Mouse (Mus musculus): ENCODE measurements around the gene Scyl2. TPM values are rescaled to one million over a fixed set of nuclear protein-coding genes. Genes with fewer than 3 reads are reported as not detected.
"Not testable (repeated sequence)": the region's sequence is repeated elsewhere in the genome, so short reads cannot be mapped to it uniquely, and the experiment has no call there.

Gene Scyl2
- polyA plus RNA-seq, 1 experiment from 2014 or later = 9.5 TPM

DNA sequence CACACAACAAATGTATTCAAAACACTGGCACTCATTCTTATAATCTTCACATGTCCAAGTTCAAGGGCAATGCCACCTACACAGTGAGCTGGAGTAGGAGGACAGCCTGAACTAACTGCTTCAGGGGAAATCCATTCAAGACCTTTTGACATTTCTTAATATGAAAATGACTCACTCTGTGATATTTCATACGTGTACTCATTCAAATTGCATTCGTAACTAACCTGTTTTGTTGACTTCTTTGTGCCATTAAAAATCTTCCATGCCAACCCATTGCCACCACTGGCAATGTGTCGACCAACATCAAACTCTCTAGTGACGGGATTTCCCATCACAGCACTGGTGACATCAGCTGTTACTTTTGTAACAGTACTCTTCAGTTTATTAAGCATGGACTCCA, 8.0 kb downstream of the Scyl2 start:
- no peak overlapping the region for H3K4me2 ChIP-seq
- H3K27ac ChIP-seq = no peak overlapping the region
- no peak for ATAC-seq (ENCODE audit: insufficient number of reproducible peaks, insufficient read depth, low FRiP score, low TSS enrichment, low read depth)
- H3K9me3 ChIP-seq = no peaks in the 10 kb centered on the region
- WGBS = 92% methylated on average over 4 of the region's 4 CpGs
- no peak overlapping the region for H3K9ac ChIP-seq
- H3K27me3 ChIP-seq = no peaks in the 10 kb centered on the region
- H3K4me1 ChIP-seq = no peaks in the 10 kb centered on the region
- H3K4me3 ChIP-seq = no peak overlapping the region
- peaks cover 11% of the 10 kb centered on the region; the same call in 1 of the 2 replicates for H3K36me3 ChIP-seq

DNA sequence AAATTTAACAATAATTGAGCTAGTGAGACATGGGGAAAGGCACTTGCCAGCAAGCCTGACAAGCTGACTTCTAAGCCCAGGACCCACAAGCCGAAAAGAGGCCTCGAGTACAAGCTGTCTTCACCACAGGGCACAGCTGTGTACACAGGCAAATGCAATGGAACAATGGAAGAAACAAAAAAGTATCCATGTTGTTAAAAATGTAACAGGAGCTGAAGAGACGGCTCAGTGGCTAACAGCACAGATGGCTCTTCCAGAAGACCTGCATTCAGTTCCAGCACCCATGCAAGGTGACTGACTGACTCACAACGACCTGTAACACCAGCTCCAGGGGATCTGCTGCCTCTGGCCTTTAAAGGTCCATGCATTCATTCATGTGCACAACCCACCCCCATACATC, 9.5 kb downstream of the Scyl2 start:
- WGBS = 77% methylated on average over 4 of the region's 4 CpGs
- Histone ChIP-seq H3K9ac (no peak overlapping the region), H3K27ac (no peak overlapping the region), H3K27me3 (no peaks in the 10 kb centered on the region), H3K4me2 (no peak overlapping the region), H3K4me3 (no peak overlapping the region), H3K9me3 (no peaks in the 10 kb centered on the region), H3K36me3 (peaks cover 9% of the 10 kb centered on the region; the same call in 1 of the 2 replicates), H3K4me1 (no peaks in the 10 kb centered on the region)
- no peak for ATAC-seq (ENCODE audit: insufficient number of reproducible peaks, insufficient read depth, low FRiP score, low TSS enrichment, low read depth)

DNA sequence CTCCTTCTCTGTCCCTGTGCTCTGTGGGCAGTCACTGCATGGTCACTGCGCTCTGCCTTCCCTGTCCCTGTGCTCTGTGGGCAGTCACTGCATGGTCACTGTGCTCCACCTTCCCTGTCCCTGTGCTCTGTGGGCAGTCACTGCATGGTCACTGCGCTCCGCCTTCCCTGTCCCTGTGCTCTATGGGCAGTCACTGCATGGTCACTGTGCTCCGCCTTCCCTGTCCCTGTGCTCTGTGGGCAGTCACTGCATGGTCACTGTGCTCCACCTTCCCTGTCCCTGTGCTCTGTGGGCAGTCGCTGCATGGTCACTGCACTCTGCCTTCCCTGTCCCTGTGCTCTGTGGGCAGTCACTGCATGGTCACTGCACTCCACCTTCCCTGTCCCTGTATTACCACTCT, 15.7 kb downstream of the Scyl2 start:
- not testable (repeated sequence) for ATAC-seq (ENCODE audit: insufficient number of reproducible peaks, insufficient read depth, low FRiP score, low TSS enrichment, low read depth)

DNA sequence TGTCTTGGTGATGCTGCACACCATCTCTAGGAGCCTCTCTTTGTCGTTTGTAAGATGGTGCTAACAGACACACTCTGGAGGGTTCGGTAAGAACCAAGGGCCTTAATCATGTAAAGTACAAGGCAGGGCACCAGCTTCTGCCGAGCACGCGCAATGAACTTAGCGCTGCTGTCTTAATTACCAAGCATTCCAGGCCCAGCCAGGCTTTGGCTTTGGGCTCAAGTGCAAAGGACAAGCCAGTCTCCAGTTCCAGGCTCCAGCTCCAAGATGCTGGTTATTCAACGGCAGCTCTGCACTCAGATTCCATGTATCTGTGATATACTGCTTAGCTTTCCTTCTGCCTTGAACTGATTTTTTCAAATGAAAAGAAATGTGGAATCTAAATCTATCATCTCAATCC, 18.5 kb downstream of the Scyl2 start:
- H3K4me3 ChIP-seq = no peak overlapping the region
- H3K9ac ChIP-seq = no peak overlapping the region
- H3K9me3 ChIP-seq = no peaks in the 10 kb centered on the region
- H3K36me3 ChIP-seq = peaks cover 6% of the 10 kb centered on the region
- no peak overlapping the region for H3K27ac ChIP-seq
- WGBS = 88% methylated on average over 7 of the region's 7 CpGs
- no peak for ATAC-seq (ENCODE audit: insufficient number of reproducible peaks, insufficient read depth, low FRiP score, low TSS enrichment, low read depth)
- H3K4me1 ChIP-seq = no peaks in the 10 kb centered on the region
- no peaks in the 10 kb centered on the region for H3K27me3 ChIP-seq
- no peak overlapping the region for H3K4me2 ChIP-seq

More for the DNA sequence above, 15.7 kb downstream of the Scyl2 start:
- H3K4me1 ChIP-seq, H3K4me2 ChIP-seq, H3K9me3 ChIP-seq, H3K4me3 ChIP-seq, H3K27me3 ChIP-seq, H3K27ac ChIP-seq, H3K9ac ChIP-seq, H3K36me3 ChIP-seq: not testable (repeated sequence)
- 96% methylated on average over 5 of the region's 5 CpGs for WGBS

DNA sequence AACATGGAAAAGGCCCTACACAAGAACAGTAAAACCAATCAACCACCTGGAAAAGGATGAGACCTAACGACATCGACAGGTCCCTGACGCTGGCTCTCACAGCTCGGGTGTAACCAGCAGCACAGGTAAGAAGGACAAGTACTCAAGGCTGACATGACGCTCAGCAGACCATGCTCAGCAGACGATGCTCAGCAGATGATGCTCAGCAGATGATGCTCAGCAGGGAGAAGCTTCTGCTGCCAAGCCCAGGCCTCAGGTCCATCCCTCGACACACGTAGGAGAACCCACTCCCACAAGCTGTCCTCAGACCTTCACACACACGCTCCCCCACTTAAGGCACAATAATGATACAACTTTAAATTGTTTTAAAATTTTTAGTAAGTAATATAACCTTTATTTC, 20.4 kb downstream of the Scyl2 start:
- 94% methylated on average over 9 of the region's 9 CpGs for WGBS
- H3K9me3 ChIP-seq = no peaks in the 10 kb centered on the region
- no peak for ATAC-seq (ENCODE audit: insufficient number of reproducible peaks, insufficient read depth, low FRiP score, low TSS enrichment, low read depth)

DNA sequence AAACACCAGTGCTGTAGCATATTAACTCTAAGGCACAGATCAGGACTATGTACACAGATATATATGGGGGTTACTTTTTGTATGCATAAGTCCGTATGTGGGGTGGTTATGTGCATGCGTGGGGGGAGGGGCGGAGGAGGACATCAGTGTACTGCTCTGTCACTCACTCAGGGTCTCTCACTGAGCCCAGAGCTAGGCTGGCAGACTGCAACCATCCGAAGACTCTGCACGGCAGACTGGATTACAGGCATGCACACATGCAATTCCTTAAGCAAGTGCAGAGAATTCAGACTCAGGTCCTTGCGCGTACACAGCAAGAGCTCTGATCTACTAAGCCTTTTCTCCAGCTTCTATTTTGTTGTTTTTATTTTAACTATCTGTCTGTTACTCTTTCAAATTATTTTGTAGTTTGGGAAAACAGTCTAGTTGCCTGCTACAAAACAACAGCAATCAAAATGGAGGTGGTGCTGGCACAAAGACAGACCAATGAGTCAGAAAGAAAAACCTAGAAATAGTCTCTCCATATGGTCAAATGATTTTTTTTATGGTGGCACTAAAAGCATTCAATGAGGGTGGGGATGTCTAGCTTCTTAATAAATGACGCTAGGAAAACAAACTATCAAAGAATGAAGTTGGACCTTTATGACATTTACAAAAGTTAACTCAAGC, 21.0 kb downstream of the Scyl2 start:
- no peak overlapping the region for H3K27ac ChIP-seq
- H3K9me3 ChIP-seq = no peaks in the 10 kb centered on the region
- H3K36me3 ChIP-seq = peaks cover 21% of the 10 kb centered on the region
- ATAC-seq (ENCODE audit: insufficient number of reproducible peaks, insufficient read depth, low FRiP score, low TSS enrichment, low read depth) = no peak
- no peak overlapping the region for H3K4me2 ChIP-seq
- no peak overlapping the region for H3K9ac ChIP-seq
- no peaks in the 10 kb centered on the region for H3K27me3 ChIP-seq
- no peak overlapping the region for H3K4me3 ChIP-seq
- H3K4me1 ChIP-seq = no peaks in the 10 kb centered on the region
- 85% methylated on average over 8 of the region's 8 CpGs for WGBS

More for the DNA sequence above, 20.4 kb downstream of the Scyl2 start:
- Histone ChIP-seq H3K4me3 (no peak overlapping the region), H3K9ac (no peak overlapping the region), H3K36me3 (peaks cover 17% of the 10 kb centered on the region), H3K4me1 (no peaks in the 10 kb centered on the region), H3K27ac (no peak overlapping the region), H3K4me2 (no peak overlapping the region), H3K27me3 (no peaks in the 10 kb centered on the region)

DNA sequence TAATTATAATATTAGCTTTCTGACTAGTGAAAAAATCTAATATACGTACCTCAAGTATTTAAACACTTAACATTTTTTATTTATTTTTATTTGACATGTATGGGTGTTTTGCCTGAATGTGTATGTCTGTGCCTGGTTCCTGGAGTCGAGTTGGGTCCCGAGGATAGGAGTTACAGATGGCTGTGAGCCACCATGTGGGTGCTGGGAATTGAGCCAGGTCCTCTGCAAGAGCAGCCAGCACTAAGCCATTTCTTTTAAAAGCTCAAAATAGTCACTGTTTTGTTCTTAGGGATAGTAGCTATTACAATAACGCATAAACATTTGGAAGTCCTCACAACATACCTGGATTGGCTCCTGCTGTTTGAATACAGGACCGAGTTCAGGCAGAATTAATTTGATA, 29.7 kb downstream of the Scyl2 start:
- H3K27ac ChIP-seq = no peak overlapping the region
- no peak for ATAC-seq (ENCODE audit: insufficient number of reproducible peaks, insufficient read depth, low FRiP score, low TSS enrichment, low read depth)
- no peak overlapping the region for H3K4me3 ChIP-seq
- H3K4me1 ChIP-seq = no peaks in the 10 kb centered on the region
- H3K27me3 ChIP-seq = no peaks in the 10 kb centered on the region
- no peak overlapping the region for H3K4me2 ChIP-seq
- 94% methylated on average over 5 of the region's 5 CpGs for WGBS
- H3K36me3 ChIP-seq = peaks cover 76% of the 10 kb centered on the region
- no peaks in the 10 kb centered on the region for H3K9me3 ChIP-seq
- H3K9ac ChIP-seq = no peak overlapping the region

DNA sequence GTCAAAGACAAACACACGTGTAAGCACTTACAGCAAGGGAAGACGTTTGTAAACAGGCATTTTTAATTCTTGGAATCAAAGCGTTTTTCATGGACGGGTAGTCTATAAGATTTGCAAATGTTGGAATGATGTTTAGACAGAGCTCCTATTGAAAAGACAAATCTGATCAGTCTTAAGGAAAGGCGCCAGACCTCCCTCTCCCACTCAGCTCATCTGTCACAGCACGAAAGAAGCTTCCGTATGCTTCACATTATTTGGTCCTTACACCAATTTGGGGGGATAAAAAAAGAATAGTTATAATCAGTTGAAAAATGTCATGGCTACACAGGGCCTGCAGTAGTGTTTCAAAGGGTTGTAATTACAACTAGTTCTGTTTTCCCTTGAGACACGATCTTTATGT, 33.2 kb downstream of the Scyl2 start:
- H3K9ac ChIP-seq = no peak overlapping the region

DNA sequence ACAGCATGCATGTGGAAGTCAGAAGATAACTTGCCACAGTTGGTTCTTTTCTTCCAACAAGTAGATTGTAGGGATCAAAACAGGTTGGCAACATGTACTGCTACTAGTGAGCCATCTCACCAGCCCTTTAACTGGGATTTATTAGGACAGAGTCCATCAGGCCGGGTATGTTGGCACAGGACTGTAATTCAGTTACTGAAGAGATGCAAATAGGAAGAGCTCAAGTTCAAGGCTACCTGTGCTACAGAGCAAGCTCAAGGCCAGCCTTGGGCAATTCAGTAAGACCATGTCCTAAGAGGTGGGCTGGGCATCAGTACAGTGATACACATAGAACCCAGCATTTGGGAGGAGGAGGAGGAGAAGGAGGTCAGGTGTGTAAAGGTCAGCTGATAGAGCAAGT, 34.4 kb downstream of the Scyl2 start:
- Histone ChIP-seq H3K4me1 (no peaks in the 10 kb centered on the region), H3K27ac (no peak overlapping the region), H3K4me3 (no peak overlapping the region), H3K27me3 (no peaks in the 10 kb centered on the region), H3K9ac (no peak overlapping the region), H3K4me2 (no peak overlapping the region), H3K9me3 (no peaks in the 10 kb centered on the region), H3K36me3 (peaks cover 61% of the 10 kb centered on the region)
- ATAC-seq (ENCODE audit: insufficient number of reproducible peaks, insufficient read depth, low FRiP score, low TSS enrichment, low read depth) = no peak
- WGBS = 90% methylated on average over 1 of the region's 1 CpGs

More for the DNA sequence above, 33.2 kb downstream of the Scyl2 start:
- WGBS = 69% methylated on average over 8 of the region's 8 CpGs
- Histone ChIP-seq H3K4me1 (no peaks in the 10 kb centered on the region), H3K27ac (no peak overlapping the region), H3K36me3 (peaks cover 63% of the 10 kb centered on the region), H3K9me3 (no peaks in the 10 kb centered on the region), H3K27me3 (no peaks in the 10 kb centered on the region), H3K4me2 (no peak overlapping the region), H3K4me3 (no peak overlapping the region)
- ATAC-seq (ENCODE audit: insufficient number of reproducible peaks, insufficient read depth, low FRiP score, low TSS enrichment, low read depth) = no peak

DNA sequence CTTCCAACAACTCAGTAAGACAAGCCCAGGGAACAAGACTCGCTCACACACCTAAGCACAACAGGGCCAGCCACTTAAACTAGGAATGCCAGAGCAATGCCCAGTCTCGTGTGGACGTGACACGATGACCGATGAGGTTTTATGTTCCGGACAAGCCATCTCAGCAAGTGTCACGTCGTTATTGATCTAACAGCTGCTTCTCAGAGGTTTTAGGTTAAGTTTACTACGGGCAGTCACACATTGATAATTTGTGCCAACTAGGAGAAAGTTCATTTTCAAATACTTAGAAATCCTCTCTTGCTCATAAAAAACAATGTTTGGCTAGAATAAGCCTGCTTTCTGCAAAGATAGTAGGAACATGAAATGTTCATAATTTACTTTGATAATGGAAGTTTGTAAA, 39.2 kb downstream of the Scyl2 start:
- WGBS = 96% methylated on average over 9 of the region's 9 CpGs
- no peaks in the 10 kb centered on the region for H3K27me3 ChIP-seq
- no peak overlapping the region for H3K4me3 ChIP-seq
- no peaks in the 10 kb centered on the region for H3K9me3 ChIP-seq
- no peak overlapping the region for H3K9ac ChIP-seq
- no peak overlapping the region for H3K4me2 ChIP-seq
- ATAC-seq (ENCODE audit: insufficient number of reproducible peaks, insufficient read depth, low FRiP score, low TSS enrichment, low read depth) = no peak
- peaks cover 63% of the 10 kb centered on the region for H3K36me3 ChIP-seq
- H3K27ac ChIP-seq = no peak overlapping the region
- H3K4me1 ChIP-seq = no peaks in the 10 kb centered on the region

DNA sequence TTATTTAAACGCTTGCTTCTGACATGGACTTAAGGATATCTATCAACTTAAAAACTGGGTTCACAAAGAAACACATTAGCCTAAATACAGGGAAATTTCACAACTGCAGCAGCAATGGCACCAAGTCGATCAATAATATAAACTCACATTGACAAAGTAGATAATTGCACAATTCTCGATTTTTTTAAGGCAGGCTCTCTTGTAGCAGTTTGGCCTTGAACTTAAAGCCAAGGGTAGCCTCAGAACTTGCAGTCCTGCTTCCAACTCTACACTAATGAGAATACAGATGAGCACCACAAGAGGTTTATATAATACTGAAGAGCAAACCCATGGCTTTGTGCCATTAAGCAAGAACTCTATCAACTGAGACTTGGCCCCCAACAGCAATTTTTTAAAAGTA, 49.1 kb downstream of the Scyl2 start:
- H3K9ac ChIP-seq = no peak overlapping the region
- no peak overlapping the region for H3K4me3 ChIP-seq
- no peaks in the 10 kb centered on the region for H3K9me3 ChIP-seq
- no peak overlapping the region for H3K4me2 ChIP-seq
- H3K4me1 ChIP-seq = no peaks in the 10 kb centered on the region
- H3K27ac ChIP-seq = no peak overlapping the region
- 92% methylated on average over 3 of the region's 3 CpGs for WGBS
- H3K36me3 ChIP-seq = peaks cover 25% of the 10 kb centered on the region
- no peak for ATAC-seq (ENCODE audit: insufficient number of reproducible peaks, insufficient read depth, low FRiP score, low TSS enrichment, low read depth)
- H3K27me3 ChIP-seq = no peaks in the 10 kb centered on the region

DNA sequence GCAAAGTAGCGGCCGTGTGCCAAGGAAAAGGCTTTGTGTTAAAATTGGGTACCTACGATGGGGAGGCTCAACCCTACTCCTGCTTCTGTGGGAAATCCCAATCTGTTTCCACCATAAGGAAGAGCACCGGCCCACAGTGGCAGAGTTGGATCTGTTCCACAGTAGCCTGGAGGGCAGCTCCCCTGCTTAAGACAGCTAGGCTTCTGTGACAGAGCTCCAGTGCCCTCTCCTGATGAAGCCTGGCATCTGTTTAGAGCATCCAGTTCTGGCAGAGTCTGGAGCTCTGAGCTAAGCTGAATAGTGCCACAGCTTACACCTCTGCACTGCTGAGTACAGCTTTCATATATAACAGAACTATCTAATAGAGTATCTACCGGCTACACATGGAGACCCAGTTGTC, 51.1 kb downstream of the Scyl2 start:
- Histone ChIP-seq H3K9ac (no peak overlapping the region), H3K36me3 (peaks cover 5% of the 10 kb centered on the region), H3K27ac (no peak overlapping the region), H3K4me1 (no peaks in the 10 kb centered on the region), H3K27me3 (no peaks in the 10 kb centered on the region), H3K4me2 (no peak overlapping the region), H3K4me3 (no peak overlapping the region), H3K9me3 (no peaks in the 10 kb centered on the region)
- 82% methylated on average over 5 of the region's 5 CpGs for WGBS
- ATAC-seq (ENCODE audit: insufficient number of reproducible peaks, insufficient read depth, low FRiP score, low TSS enrichment, low read depth) = no peak
